Mouse (Mus musculus) central nervous system, embryonic 14 days (tissue): ENCODE measurements around the gene A630076J17Rik. TPM values are rescaled to one million over a fixed set of nuclear protein-coding genes. Genes with fewer than 3 reads are reported as not detected.

Source experiments
- polyA plus RNA-seq: library from polyadenylated mRNA; depleted of rRNA; stranded (reverse); fragments of >200 nt; gene quantifications from 2 replicates; pipeline ENCODE4 v1.2.3, GENCODE M21; 2012; rRNA removed

Gene A630076J17Rik
- not detected in 2 replicates for polyA plus RNA-seq

GRCm38 (mm10) chr3:107230527-107230926, at the start of gene A630076J17Rik:
TSS of gene A630076J17Rik (plus strand) at chr3:107230614.

GRCm38 (mm10) chr3:107182756-107183155, 47.7 kb upstream of the A630076J17Rik start, which contains the start of gene Kcna10:
TSS of gene Kcna10 (plus strand) at chr3:107183056.

GRCm38 (mm10) chr3:107221608-107222007, 8.8 kb upstream of the A630076J17Rik start, which contains the start of gene Cym:
TSS of gene Cym (minus strand) at chr3:107221732.

GRCm38 (mm10) chr3:107239607-107240006, 9.2 kb downstream of the A630076J17Rik start, which contains the start of gene Prok1:
TSS of gene Prok1 (minus strand) at chr3:107239707.

GRCm38 (mm10) chr3:107278479-107279269, 48.3 kb downstream of the A630076J17Rik start, which contains the start of gene Lamtor5:
TSS of gene Lamtor5 (plus strand) at chr3:107278858.

Other genes with a start within 250 kb of the A630076J17Rik start
- 6.1 and 7.5 TPM in 2 replicates for gene Kcna3, start 194.4 kb upstream of the A630076J17Rik start, polyA plus RNA-seq
- 1.9 and 2.7 TPM in 2 replicates for gene Kcna2, start 129.5 kb upstream of the A630076J17Rik start, polyA plus RNA-seq
- not detected in 2 replicates for gene Kcna10, start 47.6 kb upstream of the A630076J17Rik start, polyA plus RNA-seq
- 0.71 and 0.96 TPM in 2 replicates for gene Cym, start 8.9 kb upstream of the A630076J17Rik start, polyA plus RNA-seq
- 0.71 and 0.86 TPM in 2 replicates for gene Prok1, start 9.1 kb downstream of the A630076J17Rik start, polyA plus RNA-seq
- 108 and 140 TPM in 2 replicates for gene Lamtor5, start 48.2 kb downstream of the A630076J17Rik start, polyA plus RNA-seq
- 1.0 and 1.8 TPM in 2 replicates for gene Slc16a4, start 60.6 kb downstream of the A630076J17Rik start, polyA plus RNA-seq
- gene Rbm15, start 103.1 kb downstream of the A630076J17Rik start, polyA plus RNA-seq = 5.0 and 5.6 TPM in 2 replicates
- gene Kcnc4, start 228.9 kb downstream of the A630076J17Rik start, polyA plus RNA-seq = 6.9 and 9.5 TPM in 2 replicates